Mouse (Mus musculus) mesoderm, embryonic 11.5 days (tissue): ENCODE results near the gene Grap2.

Experiments
- DNase-seq: peaks from one replicate; pipeline ENCODE4 v3.0.0-alpha.2; 2012; ENCODE audit warnings: low read depth, low spot score

The Grap2 gene

DNA sequence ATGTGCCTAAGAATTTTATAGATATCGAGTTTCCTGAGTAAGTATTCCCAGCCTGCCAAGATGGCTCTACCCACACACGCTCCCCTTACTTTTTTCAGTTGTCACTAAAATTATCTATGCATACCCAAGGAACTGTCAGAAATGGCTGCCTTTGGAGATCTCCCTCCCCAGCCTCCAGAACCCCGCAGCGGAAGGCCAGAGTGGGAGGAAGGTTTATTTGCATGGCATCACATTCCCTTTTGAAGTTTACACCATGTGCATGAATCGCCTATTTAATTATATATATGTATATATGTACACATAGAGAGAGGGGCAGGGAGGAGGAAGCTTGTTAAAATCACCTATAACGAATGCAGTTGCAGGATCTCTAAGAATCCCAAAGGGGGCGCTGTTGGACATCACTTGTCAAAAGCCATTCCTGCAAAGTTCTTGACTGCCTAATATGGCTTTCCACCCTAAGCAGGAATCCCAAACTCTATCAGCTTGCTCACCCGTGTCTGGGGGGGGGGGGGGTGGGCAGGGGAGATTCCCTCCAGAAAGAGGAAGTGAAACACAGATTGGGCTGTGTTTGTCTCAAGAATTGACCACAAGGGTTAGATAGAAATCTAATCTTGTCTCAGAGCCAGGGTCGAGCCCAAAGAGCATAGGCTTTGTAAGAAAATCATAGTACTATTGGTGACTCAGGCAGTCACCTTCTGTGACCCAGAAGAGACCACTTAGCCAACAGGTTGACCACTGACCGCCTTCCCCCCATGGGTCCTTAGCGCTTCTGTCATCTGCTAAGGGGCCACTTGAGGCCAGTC is 62.2 kb downstream of the Grap2 start:
- peak; percentile 62 for DNase-seq

DNA sequence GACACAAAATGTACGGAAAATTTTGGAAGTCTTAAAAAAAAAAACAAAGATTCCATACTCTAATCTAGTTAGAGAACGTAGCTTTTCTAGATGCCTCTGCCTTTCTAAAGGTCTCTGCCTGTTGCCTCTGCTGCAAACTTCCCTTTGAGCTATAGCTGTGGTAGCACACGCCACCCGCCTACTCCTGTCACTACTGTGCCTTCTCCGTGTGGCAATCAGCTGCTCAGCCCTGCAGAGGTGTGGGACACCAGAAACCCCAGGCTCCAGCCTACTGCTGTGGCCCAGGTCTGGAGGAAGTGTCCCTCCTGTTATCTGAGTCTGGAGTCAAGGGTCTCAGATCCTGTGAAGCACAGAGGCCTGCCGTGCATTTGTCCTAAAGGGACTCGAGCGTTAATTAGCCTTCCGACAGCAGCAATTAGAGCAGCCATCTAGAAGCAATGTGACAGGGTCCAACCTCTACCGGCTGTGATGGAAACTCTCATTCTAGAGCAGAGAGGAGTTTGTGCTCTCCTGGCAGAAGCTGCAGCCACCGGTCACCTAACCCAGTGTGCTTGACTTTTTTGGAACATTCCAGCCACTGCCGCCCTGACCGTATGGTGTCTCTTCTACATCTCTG is 64.5 kb downstream of the Grap2 start:
- no peak for DNase-seq

DNA sequence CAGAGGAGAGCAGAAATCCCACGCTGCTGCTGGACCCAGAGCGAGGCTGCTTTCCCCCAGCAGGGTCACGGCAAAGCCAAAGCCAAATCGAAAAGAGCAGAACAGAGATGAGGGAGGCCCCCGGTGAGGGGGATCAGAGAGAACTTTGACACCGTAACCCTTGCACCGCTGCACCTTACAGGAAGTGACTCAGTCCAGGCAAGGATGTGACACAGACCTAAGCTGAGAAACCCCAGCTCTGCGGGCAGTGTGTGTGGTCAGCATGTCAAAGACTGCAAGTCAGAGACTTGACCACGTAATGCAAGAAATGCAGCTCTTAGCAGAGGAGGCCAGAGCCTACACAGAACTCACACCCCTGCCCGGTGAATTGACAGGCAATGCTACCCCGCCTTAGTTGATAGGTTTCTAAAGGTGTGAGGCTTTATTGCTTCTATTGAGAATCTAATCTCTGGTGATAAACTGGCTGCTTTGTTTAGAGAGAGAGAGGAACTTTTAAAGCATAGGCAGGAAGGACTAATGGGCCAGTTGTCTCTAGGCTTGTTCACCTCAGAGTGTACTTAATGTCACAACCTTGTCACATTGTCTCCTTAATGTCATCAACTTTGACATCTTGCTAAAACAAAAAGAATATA is 66.8 kb downstream of the Grap2 start:
- no peak for DNase-seq

DNA sequence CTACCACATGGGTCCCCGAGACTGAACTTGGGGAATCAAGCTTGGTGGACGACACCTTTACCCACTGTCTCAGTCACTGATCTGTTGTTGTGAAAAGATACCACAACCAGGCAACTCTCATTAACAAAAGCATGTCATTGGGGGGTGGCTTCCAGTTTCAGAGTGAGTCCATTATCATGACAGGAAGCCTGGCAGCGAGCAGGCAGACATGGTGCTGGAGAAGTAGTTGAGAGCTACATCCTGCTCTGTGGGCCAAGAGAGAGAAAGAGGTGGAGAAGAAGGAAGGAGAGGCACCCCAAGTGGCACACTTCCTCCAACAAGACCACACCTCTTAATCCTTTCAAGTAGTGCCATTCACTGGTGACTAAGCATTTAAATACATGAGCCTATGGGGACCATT is 67.5 kb downstream of the Grap2 start:
- no peak for DNase-seq

DNA sequence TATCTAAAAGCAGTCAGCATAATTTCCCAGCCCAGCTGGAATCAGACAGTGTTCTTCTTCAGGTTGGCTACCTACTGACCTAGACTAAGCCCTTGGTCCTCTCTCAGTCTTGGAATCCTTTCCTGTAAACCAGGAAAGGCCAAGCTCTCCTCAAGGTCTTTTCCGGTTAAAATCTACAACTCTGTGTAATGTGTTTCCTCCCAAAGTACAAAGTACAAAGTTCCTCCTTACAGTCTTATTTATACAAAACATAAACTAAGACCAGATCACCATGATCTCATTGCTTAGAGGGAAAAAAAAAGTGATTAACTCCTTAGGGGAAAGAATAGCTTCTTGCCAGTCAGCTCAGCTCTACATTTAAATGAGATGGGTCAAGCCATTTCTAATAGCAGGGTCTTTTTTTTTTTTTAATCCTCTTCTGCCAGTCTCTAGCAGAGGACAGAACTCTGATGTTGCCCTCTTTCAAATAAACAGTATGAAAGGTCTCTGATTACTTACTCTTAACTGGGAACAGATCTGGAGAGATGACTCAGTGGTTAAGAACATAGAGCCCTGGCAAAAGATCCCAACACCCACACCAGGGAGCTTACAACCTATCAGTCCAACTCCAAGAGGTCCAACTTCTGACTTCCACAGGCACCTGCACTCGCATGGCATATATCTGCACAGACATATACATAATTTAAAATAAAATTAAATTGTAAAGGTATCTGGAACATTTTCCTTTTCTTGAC is 69.5 kb downstream of the Grap2 start:
- DNase-seq: no peak

DNA sequence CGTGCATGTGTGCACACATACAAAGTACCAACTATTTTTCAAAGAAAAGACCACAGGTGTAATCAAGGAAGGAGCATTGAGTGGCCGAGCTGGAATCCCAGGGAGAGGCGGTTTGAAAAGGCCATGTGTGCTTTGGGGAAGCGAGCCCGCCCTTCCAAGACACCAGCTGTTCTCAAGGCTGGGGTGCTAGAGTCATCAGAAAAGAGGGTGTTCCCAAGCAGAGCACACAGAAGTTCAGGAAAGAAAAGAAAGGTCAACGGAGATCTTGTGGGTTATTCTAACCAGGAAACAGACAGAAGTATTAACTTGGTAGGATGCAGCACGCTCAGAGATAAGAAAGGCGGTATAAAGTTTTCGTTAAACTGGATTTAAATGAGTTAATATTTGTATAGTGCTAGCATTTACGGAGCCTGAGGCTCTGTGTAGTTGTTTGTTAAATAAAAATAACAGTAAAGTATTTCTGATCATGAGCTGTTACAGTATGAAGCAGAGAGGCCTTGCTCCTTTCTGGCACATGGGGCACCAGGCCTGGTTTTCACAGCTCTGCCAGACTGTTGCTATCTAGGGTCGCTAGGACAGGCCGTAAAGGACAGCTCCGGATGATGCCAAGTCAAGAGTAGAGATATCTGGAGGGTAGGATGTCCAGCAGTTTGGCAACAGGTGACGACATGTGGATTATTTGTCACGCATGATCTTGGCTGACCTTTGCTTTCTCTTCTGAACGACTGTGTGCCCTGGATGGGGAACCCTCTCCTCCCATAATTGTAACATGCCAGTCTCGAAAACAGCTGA is 72.8 kb downstream of the Grap2 start:
- DNase-seq: no peak

DNA sequence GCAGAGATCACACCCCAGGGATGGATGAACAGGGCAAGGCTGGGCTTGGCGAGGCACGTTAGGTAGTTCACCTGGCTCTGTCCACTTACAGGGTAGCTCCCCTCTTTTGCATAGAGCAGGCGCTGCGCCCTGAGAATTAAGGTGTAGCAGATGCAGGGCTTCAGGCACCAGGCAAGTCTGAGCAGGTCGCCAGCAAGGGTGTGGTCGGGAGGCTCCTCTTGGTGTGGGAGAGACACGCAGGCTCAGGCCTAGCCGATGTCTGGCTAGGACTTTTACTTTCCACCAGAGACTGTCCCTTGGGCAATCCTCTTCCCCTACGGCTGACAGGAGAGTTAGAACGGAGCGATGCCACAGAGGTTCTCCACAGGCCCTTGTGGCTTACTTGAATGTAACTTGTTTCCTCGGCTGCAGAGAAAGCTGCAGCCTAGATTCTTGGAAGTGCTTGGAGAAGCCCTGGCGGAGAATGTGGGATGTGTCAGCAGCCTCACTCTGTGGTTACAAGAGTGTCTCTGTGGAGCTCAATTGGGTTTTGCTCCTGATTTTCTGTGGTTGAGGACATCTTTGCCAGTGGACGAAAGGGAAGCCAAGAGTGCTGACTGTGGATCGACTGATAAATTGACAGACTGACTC is 76.7 kb downstream of the Grap2 start:
- DNase-seq: no peak

DNA sequence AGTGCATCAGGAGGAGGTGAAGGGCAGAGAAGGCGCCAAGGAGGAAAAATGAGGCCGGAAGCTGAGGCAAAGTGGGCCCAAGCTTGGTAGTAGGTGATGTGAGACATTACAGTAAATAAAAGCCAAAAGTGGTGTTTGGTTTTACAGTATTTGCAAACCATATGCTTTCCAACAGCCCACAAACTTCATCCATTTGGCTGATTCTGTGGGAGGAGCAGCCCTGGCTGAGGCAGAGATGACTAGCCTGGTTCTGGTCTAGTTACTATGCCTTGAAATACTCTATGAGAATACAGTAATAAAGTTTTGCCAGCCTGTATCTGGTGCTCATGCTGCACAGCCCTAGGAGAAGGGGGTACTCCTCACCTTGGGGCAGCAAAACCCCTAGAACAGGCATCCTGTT is 78.0 kb downstream of the Grap2 start:
- DNase-seq: no peak

DNA sequence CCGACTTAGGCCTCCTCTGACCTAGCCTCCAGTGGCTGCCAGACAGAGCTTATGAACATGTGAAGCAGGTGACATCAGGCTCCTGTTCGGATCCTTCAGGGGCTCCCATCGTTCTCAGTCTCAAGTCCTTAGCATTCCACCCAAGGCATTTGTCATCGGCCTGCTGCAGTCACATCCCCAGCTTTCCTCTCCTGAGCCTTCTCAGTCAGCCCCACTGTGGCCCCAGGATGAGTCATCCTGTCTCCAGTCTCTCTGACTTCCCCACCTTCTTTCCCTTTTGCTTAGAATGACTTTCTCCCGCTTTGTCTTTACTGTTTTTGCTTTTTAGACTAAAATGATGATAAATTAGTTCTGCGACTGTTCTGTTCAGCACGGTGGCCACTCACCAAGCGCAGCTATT is 81.5 kb downstream of the Grap2 start:
- DNase-seq: no peak

DNA sequence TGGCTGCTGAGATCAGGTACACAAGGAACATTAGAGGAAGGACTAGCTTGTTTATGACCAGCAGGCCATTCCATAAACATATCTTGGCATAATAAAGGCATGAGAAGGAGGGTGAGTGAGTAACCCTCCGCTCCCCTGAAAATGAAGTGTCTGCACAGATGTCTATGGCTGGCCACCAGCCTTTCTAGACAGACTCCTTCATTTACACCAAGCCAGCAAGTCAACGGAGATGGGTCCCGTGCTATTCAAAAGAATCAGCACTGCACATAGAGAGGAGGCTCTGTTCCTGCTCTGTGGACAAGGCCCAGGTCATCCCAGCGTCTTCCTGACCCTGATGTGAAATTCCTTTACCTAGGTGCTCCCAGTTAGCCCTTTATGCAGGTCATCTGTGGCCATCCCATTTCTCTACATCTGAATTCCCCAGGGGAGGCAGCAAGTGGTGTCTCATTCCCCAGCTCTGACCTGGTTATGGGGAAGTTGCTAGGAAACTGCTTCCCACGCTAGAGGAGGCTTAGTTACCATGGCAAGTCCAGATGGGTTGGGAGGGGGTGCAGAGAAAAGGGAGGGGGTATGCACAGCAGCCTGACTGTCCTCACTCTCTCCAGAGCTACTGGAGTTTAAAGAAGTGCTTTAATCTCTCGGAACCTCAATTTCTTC is 86.5 kb downstream of the Grap2 start:
- DNase-seq: no peak

DNA sequence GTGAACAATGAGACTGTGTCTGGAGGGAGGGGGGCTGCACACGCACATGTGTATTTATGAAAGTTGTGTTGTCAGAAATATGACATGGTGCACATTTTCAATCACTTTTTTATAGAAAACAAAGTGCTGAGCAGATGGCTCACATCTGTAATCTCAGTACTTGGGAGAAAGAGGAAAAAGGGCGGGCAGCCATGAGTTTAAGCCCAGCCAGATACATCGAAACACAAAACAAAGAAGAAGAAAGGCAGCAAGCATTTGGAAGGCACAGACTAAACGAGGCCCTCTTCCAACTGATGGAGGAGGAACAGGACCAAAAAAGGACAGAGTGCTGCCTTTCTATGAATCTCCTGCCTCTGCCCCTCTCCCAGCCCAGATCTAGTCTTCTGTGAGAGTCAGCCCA is 88.6 kb downstream of the Grap2 start:
- no peak for DNase-seq

DNA sequence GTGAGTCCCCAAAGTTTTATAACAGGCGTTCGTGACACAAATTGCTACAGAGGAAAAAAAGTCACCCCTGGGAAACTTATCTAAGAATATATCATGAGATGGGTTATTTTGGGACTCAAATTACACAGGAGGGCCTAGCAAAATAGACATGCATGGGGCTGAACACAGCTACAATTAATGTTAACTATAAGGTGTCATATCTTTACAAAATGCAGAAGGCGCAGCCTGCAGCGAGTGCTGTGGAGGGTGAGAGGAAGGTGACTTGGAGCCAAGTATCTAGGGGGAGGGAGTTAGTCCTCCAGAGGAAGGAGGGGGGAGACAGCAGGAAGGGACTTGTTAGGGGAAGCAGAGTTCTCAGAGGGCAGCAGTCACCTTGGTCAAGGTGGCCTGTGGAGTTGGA is 92.0 kb downstream of the Grap2 start:
- no peak for DNase-seq

DNA sequence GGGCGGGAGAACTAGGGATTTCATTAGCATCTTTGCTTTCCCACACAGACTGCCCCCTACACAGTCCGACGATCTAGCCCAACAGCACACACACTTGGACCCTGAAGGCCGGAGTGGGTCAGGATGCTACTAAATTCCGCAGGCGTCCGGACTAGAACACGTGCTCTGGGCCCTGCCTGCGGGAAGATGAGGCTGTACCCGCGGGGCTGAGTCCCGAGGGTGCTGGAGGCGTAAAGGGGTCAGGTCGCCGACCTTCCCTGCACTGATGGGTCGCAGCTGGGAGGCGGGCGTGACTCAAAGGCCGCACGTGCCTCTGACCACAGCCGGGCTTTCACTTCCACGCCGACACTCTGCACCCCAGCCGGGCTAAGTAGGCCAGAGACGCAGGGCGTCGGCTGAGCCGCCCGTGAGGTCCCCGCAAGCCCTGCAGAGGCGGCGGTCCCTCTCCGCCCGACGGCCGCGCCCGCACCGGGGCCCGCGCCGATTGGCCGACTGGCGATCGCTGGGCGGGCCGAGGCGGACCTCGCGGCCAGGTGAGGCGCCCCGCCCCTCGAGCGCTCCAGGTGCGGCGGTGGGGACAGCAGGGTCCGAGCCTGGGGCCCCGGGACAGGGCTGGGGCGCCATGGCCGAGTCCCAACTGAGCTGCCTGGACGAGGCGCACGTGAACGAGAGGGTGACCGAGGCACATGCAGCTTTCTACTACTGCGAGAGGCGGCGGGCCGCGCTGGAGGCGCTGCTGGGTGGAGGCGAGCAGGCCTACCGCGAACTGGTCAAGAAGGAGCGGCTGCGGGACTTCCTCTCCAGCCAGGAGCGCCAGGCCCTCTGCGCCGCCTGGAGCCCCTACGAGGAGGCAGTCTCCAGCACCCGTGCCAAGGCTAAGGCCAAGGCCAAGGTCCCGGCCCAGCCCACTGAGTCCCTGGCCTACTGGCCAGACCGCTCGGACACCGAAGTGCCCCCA is 99.2 kb downstream of the Grap2 start, which contains the start of gene Fam83f:
Gene Fam83f (plus strand): TSS at position 553 of the 958 bp plus-strand sequence.
- DNase-seq: peak; percentile 40

DNA sequence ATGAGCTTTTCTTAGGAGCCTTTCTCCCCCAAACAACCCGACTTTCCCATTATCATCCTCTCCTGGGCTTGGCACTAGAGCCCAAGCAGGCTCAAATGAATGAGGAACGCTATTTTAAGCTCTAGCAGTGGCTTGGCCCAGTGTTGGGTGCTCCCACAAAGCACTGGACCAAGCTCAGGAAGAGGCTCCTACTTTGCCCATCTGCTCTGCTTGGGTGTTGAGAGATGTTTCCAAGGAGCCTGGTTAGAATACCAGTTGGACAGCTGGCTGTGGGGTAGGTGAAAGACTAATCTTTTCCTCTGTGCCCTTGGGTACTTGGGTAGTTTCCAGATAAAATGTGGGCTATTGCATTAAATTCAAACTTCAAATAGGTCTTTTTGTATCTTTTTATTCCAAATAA is 100.4 kb downstream of the Grap2 start:
- no peak for DNase-seq

DNA sequence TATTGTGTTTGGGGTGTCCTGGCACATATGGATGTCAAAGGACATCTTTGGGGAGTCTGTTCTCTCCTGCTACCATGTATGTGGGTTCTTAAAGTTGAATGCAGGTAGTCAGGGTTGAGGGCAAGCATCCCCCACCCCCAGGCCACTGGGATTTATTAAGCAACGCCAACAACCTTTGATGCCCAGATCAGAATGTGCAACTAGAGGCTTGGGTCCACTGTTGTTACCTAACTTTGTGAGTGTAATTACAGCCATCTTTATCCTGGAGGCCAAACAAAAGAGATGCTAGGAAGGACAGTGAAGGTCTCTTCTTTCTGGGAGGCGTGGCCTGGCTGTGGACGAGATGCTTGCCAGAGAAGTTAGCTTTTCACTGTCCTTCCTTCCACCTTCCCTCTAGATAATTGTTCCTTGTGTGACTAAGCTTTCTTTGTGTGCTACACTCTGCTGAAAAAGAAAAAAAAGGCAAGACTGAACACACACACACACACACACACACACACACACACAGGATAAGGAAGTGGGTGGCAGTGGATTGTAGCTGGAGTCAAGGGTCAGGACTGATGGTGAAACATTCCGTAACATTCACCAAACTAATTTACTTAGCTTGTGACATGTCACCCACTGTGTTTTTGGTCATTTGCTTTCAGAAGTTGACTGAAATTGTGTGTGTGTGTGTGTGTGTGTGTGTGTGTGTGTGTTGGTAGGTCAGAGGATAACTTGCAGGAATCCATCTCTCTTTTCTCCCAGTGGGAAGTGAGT is 101.1 kb downstream of the Grap2 start:
- DNase-seq: no peak

DNA sequence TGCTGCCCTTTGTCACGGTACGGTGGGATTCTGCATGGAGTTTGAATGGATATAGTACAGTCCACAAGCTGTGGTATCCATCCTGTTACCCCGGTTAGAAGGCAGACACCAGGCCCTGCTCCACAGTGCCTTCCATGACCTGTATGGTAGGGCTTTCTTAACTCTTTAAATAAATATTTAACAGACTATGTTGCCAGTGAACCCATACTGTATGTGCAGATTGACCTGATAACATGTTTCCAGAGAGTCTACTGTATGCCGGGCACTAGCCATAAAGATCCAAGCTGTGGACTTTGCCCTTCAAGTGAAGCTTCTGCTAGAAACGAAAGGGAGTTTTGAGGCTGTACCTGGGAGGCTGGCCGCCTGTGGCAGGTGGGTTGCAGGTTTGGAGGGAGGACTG is 102.3 kb downstream of the Grap2 start:
- no peak for DNase-seq

DNA sequence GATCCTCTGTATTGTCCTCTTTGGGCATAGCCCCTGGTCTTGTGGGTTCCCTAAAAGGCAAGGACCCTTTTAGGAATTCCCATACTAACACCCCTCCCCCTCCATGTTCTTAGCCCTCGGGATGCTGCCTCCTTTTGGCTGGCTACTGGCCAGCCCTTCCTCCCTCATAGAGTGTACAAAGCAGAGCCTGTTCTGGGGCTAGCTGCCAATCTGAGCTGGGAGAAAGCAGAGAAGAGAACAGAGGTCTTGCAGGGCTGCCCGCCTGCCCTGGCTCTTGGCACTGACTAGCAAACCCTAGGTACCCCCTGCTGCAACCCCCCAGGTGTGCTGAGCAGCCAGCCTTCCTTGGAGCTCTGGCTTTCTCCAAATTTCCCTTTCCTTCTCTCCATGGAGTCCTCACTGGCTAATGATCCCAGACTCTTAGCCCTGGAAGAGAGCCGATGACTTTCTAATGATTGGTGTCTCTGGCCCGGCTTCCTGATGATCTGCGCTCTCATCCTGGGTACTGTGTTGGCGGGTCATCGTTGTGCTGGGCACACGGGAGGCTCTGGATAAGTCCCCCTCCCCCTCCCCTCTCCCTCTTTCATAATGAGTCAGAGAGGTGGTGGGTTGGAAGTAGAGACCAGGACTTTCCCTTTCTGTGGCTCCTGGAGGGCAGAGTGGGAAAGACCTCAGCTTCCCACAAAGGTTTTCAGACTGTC is 107.3 kb downstream of the Grap2 start:
- DNase-seq: no peak
